28 mouse cellular contexts compared by ENCODE assay signal in the genomic region with DNA sequence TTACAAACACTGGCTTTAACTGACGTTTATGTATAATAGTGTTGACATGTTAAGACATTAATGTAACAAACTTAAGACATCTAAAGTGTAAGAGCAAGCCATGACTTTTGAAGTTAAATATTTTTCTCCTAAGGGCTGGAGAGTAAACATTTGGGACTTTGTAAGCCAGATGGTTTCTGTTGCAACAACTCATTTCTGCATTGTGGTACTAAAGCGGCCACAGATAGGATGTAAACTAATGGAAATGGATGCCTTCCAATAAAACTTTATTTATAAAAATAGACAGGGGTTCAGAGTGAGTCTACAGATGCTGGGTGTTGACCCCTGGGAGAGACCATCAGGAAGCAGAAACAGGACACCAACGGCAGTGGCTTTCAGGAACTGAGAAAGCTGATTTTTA. TPM values are rescaled to one million over a fixed set of nuclear protein-coding genes. Genes with fewer than 3 reads are reported as not detected.
A peak's percentile ranks its signal among the peaks of the same experiment; 100 is the strongest.
DNase-seq lines count a peak whose midpoint lies in the region; ATAC-seq and TF ChIP-seq lines count a peak whose summit lies in the region.
"Had no signal": no experiment of that assay in that cellular context is flagged by ENCODE, and none has a peak within 500 bp of the region (broad histone marks: within the 10 kb centered on the region; RNA-seq: fewer than 3 reads in every experiment).

No protein-coding gene starts in this region.

- H3K4me1 ChIP-seq in lung, embryonic 15.5 days: peaks cover 12% of the 10 kb centered on the region
- no peaks in the 10 kb centered on the region for H3K4me1 ChIP-seq in stomach, embryonic 16.5 days (ENCODE audit: control insufficient read depth, insufficient read depth, low read length)
- H3K4me1 ChIP-seq in midbrain, postnatal 0 days (ENCODE audit: insufficient read depth, low read length): no peaks in the 10 kb centered on the region
- H3K4me1 ChIP-seq: heart, embryonic 15.5 days; hindbrain, embryonic 12.5 days; liver, embryonic 12.5 days; midbrain, embryonic 12.5 days; neural tube, embryonic 13.5 days had no signal

- H3K36me3 ChIP-seq in lung, embryonic 15.5 days: no peaks in the 10 kb centered on the region
- H3K36me3 ChIP-seq in stomach, embryonic 16.5 days (ENCODE audit: control insufficient read depth, insufficient read depth, low read length): no peaks in the 10 kb centered on the region
- no peaks in the 10 kb centered on the region for H3K36me3 ChIP-seq in midbrain, postnatal 0 days (ENCODE audit: insufficient read depth, low read length)
- H3K36me3 ChIP-seq: embryonic facial prominence, embryonic 13.5 days; heart, embryonic 10.5 days; heart, embryonic 15.5 days; hindbrain, embryonic 12.5 days; liver, embryonic 12.5 days; midbrain, embryonic 12.5 days; neural tube, embryonic 13.5 days had no signal

- no peak for DNase-seq in lung, postnatal 14 days
- peak; percentile 54 for DNase-seq in 416B (ENCODE audit: low read depth)
- no peak for DNase-seq in midbrain, postnatal 0 days (ENCODE audit: low spot score)
- DNase-seq: adrenal gland, postnatal 14 days; cerebellum, adult 11 months; cerebellum, adult 9-10 months; cerebellum, postnatal 36 days; kidney, adult 9 months; kidney, postnatal 25 days; left cerebral cortex, postnatal 4 days; liver, postnatal 0 days; right cerebral cortex, postnatal 4 days had no signal

- TF ChIP-seq CTCF in midbrain, postnatal 0 days (IDR thresholded peaks at IDR 0.05): no peak

- peak; percentile 88 for ATAC-seq in lung, embryonic 15.5 days (ENCODE audit: borderline replicate concordance, extremely low read depth, low FRiP score, low TSS enrichment)
- ATAC-seq in common myeloid progenitor, adult 5-6 weeks (replicated peaks; ENCODE audit: low read depth, poor library complexity, severe bottlenecking): 0 out of 2 replicates have a peak, but pooled peaks have one; percentile 22
- ATAC-seq in stomach, embryonic 16.5 days (ENCODE audit: insufficient read depth, low FRiP score): peak; percentile 47; the same call in 1 of the 2 replicates
- ATAC-seq in midbrain, postnatal 0 days (ENCODE audit: low FRiP score): no peak
- ATAC-seq: forebrain, embryonic 16.5 days; intestine, embryonic 16.5 days; liver, embryonic 12.5 days; liver, postnatal 0 days; Patski had no signal

- H3K27ac ChIP-seq in lung, embryonic 15.5 days: peak overlapping the region; percentile 56
- no peak overlapping the region for H3K27ac ChIP-seq in stomach, embryonic 16.5 days (ENCODE audit: low read length)
- no peak overlapping the region for H3K27ac ChIP-seq in midbrain, postnatal 0 days (ENCODE audit: low read depth, low read length)
- H3K27ac ChIP-seq: embryonic facial prominence, embryonic 13.5 days; heart, embryonic 10.5 days; heart, embryonic 15.5 days; hindbrain, embryonic 12.5 days; layer of hippocampus, adult 2 months; liver, embryonic 12.5 days; midbrain, embryonic 12.5 days; neural tube, embryonic 13.5 days had no signal

- H3K27me3 ChIP-seq in lung, embryonic 15.5 days: no peaks in the 10 kb centered on the region
- no peaks in the 10 kb centered on the region for H3K27me3 ChIP-seq in stomach, embryonic 16.5 days (ENCODE audit: control insufficient read depth, insufficient read depth, low read length)
- H3K27me3 ChIP-seq in midbrain, postnatal 0 days (ENCODE audit: insufficient read depth, low read length): no peaks in the 10 kb centered on the region
- H3K27me3 ChIP-seq: embryonic facial prominence, embryonic 13.5 days; heart, embryonic 15.5 days; hindbrain, embryonic 12.5 days; liver, embryonic 12.5 days; midbrain, embryonic 12.5 days; neural tube, embryonic 13.5 days had no signal

- H3K9ac ChIP-seq in lung, embryonic 15.5 days: no peak overlapping the region
- H3K9ac ChIP-seq in stomach, embryonic 16.5 days (ENCODE audit: low read length): no peak overlapping the region
- no peak overlapping the region for H3K9ac ChIP-seq in midbrain, postnatal 0 days (replicated peaks; ENCODE audit: low read length, poor library complexity, severe bottlenecking)
- H3K9ac ChIP-seq: embryonic facial prominence, embryonic 13.5 days; heart, embryonic 15.5 days; hindbrain, embryonic 12.5 days; liver, embryonic 12.5 days; liver, postnatal 0 days; midbrain, embryonic 12.5 days; neural tube, embryonic 13.5 days had no signal

- 34% methylated on average over 3 of the region's 3 CpGs for WGBS in lung, embryonic 15.5 days
- WGBS in stomach, embryonic 16.5 days: 36% methylated on average over 3 of the region's 3 CpGs
- WGBS in midbrain, postnatal 0 days: 85% methylated on average over 3 of the region's 3 CpGs

- no peak overlapping the region for H3K4me3 ChIP-seq in lung, embryonic 15.5 days
- no peak overlapping the region for H3K4me3 ChIP-seq in stomach, embryonic 16.5 days (replicated peaks; ENCODE audit: low read length)
- no peak overlapping the region for H3K4me3 ChIP-seq in midbrain, postnatal 0 days (ENCODE audit: low read depth, low read length)
- H3K4me3 ChIP-seq: embryonic facial prominence, embryonic 13.5 days; erythroblast, embryonic 14.5 days; heart, embryonic 10.5 days; heart, embryonic 15.5 days; hindbrain, embryonic 12.5 days; layer of hippocampus, adult 2 months; liver, embryonic 12.5 days; midbrain, embryonic 12.5 days; neural tube, embryonic 13.5 days had no signal

- no peaks in the 10 kb centered on the region for H3K9me3 ChIP-seq in lung, embryonic 15.5 days
- 0 out of 2 replicates have a peak, but pooled peaks cover 4% of the 10 kb centered on the region for H3K9me3 ChIP-seq in stomach, embryonic 16.5 days (replicated peaks; ENCODE audit: control insufficient read depth, low read length)
- H3K9me3 ChIP-seq in midbrain, postnatal 0 days (ENCODE audit: low read length): no peaks in the 10 kb centered on the region
- H3K9me3 ChIP-seq: heart, embryonic 10.5 days; heart, embryonic 15.5 days; hindbrain, embryonic 12.5 days; liver, embryonic 12.5 days; midbrain, embryonic 12.5 days; neural tube, embryonic 13.5 days had no signal

- no peak overlapping the region for H3K4me2 ChIP-seq in lung, embryonic 15.5 days
- no peak overlapping the region for H3K4me2 ChIP-seq in stomach, embryonic 16.5 days (ENCODE audit: low read depth, low read length)
- no peak overlapping the region for H3K4me2 ChIP-seq in midbrain, postnatal 0 days (ENCODE audit: low read depth, low read length, poor library complexity, severe bottlenecking)
- H3K4me2 ChIP-seq: embryonic facial prominence, embryonic 13.5 days; heart, embryonic 15.5 days; hindbrain, embryonic 12.5 days; liver, embryonic 12.5 days; midbrain, embryonic 12.5 days; neural tube, embryonic 13.5 days had no signal

RNA-seq across cellular contexts. Expression of a gene that starts 15.9 kb away (rescaled TPM):
- polyA plus RNA-seq in lung, embryonic 15.5 days (2015; fragmentation: Nextera tagmentation; extraction: Ambion mirVana): 3.2 TPM in 2 replicates
- not detected in 2 replicates for total RNA-seq in common myeloid progenitor, adult 5-6 weeks (2017)
- 2.2 and 2.4 TPM in 2 replicates for polyA plus RNA-seq in stomach, embryonic 16.5 days (2015; fragmentation: Nextera tagmentation; extraction: Ambion mirVana)
- 8.9 and 10.4 TPM in 2 replicates for total RNA-seq in midbrain, postnatal 0 days (2014; rRNA removed)
- polyA plus RNA-seq in midbrain, postnatal 0 days (2015; fragmentation: Nextera tagmentation; extraction: Ambion mirVana): 5.9 and 6.1 TPM in 2 replicates
- total RNA-seq: MEL had no signal
- polyA plus RNA-seq: erythroblast, embryonic 14.5 days had no signal
